Mouse (Mus musculus) induced T-regulatory cell, adult 2 months (primary cell): Measurements from ENCODE around the gene Anxa9.

ENCODE experiments used
- DNase-seq: peaks from one replicate; pipeline ENCODE4 v3.0.0-alpha.2; 2012; ENCODE audit warnings: low read depth

The Anxa9 gene

DNA sequence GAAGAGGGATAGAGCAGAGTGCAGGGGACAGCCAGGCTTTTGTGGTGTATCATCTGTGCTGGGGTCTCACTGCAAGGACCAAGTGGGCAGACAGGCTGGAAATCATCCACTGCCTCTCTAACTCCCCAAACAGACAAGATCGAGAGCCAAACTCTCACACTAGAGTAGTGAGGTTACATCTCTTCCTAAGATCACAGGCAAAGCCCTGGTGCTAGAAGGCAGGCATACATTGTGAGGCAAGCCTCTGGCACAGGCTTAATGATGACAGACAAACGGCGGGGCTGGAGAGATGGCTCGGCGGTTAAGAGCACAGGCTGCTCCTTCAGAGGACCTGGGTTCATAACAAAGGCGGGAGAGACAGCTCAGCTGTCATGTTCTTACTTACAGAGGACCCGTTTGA, 6.5 kb upstream of the Anxa9 start:
- DNase-seq = peak; percentile 25

- DNase-seq = peak; percentile 43
Observed at GRCm38 (mm10) chr3:95312623-95313022, 5.6 kb upstream of the Anxa9 start.

DNA sequence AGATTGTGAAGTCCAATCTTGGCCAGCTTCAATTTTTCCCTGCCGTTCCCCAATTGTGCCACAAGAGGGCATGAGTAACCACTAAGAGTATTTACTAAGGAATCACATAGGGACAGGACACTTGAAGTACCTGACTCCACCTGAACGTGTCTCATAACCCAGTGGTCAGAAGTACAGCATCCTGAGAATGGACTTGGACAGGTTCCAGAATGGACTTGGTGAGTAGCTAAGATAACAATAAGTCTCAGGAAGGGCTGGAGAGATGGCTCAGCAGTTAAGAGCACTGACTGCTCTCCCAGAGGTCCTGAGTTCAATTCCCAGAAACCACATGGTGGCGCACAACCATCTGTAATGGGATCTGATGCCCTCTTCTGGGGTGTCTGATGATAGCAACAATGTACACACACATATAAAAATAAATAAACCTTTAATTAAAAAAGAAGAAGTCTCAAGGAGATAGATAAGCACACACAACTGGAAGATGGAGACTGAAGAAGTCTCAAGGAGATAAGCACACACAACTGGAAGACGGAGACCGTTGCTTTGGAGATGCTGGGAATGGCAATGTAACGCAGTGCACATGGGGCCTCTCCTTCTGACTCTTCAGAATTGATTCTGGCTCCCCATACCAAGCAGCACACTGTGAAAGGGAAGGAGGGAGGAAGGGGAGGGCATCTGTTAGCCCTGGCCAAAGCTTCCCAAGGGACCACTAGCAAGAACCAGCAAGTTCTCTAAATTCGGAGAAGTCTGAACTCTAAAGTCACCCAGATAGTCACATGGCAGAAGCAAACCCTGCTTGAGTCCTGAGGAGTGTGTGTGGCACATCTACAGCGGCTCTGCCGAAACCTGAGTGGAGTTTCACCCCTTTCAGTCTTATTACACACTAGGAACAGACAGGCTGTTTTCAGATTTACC, 4.2 kb upstream of the Anxa9 start:
- DNase-seq = peak; percentile 83

DNA sequence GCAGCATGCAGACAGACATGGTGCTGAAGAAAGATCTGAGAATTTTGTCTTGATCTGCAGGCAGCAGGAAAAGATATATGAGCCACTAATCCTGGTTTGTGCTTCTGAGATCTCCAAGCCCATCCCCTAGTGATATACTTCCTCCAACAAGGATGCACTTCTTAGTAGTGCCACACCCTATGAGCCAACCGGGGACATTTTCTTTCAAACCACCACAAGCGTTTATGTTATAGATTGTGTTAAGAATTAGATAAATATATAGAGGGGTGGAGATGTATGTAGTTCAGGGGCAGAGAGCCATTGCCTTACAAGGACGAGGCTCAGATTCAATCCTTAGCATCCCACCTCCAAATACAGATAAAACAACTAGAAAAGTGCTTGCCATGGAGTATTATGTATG, 3.5 kb upstream of the Anxa9 start:
- no peak for DNase-seq

DNA sequence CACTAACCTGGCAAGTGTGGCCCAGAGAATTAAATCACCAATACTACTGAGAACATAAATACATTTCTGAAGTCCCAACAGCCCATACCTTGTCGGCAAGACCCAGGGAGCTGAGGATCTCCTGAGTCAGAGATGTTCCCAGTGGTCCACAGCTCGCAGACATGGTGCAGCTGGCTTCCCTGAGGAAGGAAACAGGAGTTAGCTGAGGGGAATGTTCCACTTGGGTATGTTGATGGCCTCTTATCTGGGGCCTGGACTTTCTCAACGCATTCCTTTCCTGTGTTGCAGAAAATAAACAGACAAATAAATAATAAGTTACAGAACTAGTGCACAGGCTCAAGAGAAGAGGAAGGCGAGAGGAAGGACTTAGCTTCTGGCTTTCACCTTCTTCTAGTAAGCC, 732 bp downstream of the Anxa9 start:
- no peak for DNase-seq

DNA sequence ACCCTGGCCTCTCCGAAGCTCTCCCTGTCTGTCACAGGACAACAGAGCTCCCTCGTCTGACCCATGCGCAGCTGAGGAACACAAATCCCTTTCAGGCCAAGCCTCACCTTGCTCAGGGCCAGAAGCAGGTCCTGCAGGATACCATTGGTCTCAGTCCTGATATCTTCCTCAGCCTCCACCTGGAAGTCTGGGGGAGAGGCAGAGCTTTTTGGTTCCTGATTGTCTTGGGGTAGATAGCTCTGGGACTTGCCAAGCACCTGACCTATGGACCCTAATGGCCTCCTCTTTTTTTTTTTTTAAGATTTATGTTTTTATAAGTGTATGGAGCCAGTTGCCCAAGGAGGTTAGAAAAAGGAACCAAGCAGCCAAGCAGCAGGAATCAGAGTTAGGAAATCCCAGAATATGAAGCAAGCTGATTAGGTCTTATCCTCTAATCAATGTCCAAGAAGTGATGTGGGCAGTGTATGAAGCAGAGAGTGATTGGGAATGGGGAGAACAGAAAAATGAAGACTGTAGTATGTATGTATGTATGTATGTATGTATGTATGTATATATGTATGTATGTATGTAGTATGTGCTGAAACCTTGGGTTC, 5.7 kb downstream of the Anxa9 start:
- no peak for DNase-seq

DNA sequence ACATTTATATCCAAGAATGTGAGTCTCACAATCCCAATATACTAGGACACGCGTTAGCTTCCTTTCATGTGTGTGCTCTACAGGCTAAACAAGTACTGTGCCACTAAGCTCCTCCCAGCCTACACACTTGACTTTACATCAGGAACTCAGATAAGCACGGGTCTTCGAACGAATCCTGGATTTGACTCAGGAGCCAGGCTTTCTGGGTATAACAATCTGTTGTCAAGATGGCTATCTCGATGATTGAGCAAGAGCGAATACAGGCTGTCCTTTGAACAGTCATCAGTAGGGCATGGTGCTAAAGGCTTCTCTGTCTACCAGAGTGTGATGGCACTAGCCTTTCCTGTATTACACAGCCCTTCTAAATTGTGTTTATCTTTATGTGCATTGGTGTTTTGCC, 9.0 kb downstream of the Anxa9 start:
- no peak for DNase-seq

DNA sequence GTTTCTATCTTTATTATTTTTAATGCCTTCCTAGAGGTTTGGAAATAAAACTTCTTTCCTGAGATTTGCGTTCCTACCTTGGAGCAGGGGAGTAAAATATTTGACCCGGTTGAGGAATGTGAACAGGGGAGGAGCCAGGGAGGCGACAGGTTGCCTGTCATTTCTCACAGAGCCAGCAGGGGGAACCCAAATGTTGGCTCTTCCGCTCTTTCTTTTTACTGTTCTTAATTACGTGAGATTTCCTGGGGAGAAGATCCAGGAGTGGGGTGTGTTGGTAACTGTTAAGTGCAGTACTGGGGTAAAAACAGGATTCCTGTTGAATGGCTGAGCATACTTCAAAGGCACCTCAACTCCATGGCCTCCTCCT, 10.9 kb downstream of the Anxa9 start:
- peak; percentile 79 for DNase-seq

- no peak for DNase-seq
Observed at GRCm38 (mm10) chr3:95295321-95296102, 11.5 kb downstream of the Anxa9 start.

GRCm38 (mm10) chr3:95294718-95295117, 12.3 kb downstream of the Anxa9 start:
- no peak for DNase-seq

DNA sequence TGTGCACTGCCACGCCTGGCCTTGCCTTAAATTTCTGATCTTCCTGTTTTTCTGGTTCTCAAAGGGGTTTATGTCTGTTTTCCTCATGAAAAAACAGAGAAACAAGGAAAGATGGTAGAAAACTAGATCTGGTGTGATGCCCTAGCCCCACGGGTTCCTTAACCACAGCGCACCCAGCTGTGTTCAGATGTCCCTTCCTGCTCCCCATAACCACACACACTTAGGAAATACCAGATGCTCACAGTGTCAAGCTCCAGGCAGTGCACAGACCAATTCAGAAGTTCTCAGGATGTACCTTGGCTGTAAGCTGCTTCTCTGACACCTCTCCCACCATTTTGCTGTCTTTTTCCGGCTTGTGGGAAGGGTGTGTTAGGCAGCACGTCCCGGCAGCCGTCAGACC, 12.7 kb downstream of the Anxa9 start:
- no peak for DNase-seq

GRCm38 (mm10) chr3:95293537-95293936, 13.4 kb downstream of the Anxa9 start:
- DNase-seq = no peak

GRCm38 (mm10) chr3:95292899-95293298, 14.1 kb downstream of the Anxa9 start:
- DNase-seq = no peak

GRCm38 (mm10) chr3:95291041-95291440, 15.9 kb downstream of the Anxa9 start:
- no peak for DNase-seq

DNA sequence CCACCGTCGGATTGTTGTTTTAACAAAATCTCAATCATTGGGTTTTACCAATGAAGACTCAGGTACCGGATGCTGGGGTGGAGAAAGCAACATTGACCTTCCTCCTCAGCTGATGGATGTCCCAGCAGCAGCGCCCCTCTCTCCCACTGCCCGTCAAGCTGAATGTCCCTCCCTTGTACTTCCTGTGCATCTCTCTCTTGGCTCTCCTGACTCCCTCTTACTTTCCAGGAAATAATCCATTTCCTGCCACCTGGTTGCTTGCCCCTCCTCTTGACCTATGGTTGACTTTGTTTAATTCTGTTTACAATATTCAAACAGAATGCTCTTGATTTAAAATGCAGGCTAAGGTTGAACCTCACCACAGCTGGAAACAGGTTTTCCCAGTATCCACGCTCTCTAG, 16.8 kb downstream of the Anxa9 start:
- no peak for DNase-seq

- no peak for DNase-seq
Observed at GRCm38 (mm10) chr3:95289419-95289818, 17.6 kb downstream of the Anxa9 start.

DNA sequence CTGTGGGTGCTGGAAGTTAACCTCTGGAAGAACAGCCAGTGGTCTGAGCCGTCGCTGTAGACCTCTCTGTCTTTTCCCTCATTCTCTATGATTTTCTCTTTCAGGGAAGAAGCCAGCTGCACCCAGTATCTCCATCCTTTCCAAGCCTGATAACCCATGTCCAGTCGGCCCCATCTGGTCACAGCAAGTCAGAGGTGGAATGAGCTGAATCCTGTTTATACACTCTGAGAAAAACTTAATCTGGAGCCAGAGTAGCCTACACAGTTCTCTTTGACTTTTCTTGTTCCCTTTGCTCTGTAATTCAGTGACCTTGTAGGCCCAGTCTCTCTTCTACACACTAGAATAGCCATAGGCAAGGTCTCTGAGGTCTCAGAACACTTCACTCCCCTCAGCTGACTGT, 19.4 kb downstream of the Anxa9 start:
- DNase-seq = no peak

DNA sequence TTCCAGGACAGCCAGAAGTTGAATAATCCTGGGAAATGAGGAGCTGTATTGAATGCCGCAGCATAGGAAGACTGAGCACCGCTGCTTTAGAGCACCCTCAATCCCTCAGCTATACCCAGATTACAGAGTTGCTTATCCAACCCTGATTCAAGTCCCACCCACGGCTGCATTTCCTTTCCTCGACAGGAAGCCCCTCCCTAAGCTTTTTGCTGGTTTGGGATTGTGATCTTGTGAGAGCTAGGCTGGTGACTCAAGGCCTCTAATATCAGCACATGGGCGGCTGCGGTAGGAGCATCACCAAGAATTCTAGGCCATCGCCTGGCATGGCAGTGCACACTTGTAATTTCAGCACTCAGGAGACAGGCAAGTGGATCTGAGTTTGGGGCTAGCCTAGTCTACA, 20.5 kb downstream of the Anxa9 start:
- DNase-seq = no peak

DNA sequence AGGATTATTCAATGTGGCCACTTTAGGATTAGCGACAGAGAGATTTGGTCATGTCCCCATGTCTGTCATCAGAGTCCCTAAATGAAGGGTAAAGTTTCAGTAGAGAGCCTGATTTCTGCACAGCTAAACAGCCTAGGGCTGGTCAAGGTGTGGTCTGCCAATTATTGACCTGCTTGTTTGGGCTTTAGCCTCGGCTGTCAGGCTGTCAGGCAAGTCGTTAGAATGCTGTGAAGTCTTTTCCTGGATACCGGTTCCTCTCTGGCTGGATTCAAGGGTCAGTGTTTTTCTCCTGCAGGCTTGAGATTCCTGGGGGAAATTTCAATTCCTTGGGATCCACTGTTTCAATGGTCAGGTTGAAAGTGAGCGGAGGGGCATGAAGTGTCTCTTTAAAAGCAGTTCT, 21.0 kb downstream of the Anxa9 start:
- no peak for DNase-seq

DNA sequence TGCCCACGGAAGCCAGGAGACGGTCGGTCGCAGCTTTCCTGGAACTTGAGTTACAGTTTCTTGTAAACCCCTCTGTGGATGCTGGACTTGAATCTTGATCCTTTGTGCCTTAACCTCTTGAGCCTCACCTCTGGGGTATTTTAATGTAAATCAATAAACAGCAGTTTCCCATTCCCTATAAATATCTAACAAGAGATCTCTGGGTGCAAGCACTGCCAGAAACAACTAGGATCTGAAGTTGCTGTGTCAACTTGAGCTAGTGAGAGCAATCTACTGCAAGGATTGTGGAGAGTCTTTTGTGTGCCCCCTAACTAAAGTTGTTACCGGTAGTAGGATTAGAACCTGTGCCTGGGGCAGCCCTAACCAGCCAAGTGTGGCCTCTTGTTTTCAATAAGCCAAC, 21.6 kb downstream of the Anxa9 start:
- no peak for DNase-seq

DNA sequence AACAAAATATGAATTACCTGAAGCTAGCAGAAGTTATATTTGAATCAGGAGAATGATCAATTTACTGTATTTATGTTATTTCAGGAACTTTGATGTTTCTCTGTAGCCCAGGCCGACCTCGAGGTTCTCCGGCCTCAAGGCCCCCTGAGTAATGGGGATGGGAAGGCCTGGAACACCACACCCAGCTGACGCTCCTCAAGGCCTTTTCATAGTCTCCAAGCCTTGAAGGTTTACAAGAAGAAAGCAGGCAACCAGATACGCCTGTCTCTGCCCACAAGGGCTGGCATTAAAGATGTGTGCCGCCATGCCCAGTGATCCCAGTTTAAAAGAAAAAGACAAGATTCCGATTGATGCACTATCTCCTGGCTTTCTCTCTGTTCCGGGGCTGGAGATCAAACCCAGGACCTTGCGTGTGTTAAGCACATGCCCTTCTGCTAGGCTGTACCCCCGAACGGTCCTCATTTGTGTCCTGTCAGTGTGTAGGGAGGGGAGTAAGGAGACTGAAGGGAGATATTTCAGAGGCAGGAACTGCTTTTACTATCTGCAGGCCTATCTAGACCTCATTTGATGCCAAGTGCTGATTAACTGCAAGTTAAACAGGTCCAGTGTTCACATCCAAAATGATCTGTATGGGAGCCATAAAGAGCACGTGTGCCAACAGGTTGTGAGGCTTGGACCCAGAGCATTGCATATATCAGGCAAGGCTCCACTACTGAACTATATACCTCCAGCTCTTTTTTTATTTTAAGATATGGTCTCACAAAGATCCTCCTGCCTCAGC, 22.3 kb downstream of the Anxa9 start:
- DNase-seq = no peak

DNA sequence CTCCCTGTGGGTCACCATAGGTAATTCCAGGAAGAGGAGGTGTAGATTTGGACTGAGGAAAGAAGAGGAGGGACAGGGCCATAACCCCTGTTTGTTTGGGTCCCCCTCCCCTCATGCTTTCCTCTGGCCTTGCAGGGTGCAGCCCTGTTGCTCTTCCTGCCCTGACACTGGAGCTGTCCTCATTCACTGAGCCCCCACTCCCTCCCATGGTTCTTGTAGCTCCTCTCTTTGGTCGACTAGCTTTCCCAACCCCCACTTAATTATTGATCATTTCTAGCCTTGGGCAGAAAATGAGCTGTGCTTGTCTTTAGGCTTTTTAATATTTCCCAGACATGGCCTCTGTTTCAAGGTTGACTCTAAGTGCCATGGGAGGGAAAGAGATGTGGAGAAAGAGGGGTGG, 22.9 kb downstream of the Anxa9 start:
- no peak for DNase-seq
